Comparison of ENCODE assay signal across 8 mouse cellular contexts in the genomic region with DNA sequence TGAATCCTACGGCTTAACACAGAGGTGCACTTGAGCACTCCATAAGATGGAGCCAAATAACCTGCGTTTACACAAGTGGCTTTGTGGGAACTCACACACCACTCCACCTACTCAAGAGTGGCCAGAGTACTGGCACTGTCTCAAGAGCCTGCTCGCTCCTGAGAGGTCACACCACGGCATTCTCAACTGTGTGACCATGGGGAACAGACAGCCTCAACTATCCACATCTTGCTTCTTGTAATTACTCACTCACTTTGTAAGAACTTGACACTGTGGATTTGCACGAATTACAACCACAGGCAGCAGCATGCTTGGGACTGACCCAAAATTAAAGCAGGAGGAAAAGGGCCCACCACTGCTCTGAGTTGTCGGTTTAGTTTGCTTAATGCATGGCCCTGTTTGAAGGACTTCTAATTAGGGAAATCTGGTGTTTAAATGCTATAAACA. TPM values are rescaled to one million over a fixed set of nuclear protein-coding genes. Genes with fewer than 3 reads are reported as not detected.
DNase-seq lines count a peak whose midpoint lies in the region; ATAC-seq and TF ChIP-seq lines count a peak whose summit lies in the region.

No protein-coding gene starts in this region.

- no peaks in the 10 kb centered on the region for H3K27me3 ChIP-seq in intestine, embryonic 15.5 days (replicated peaks)
- no peaks in the 10 kb centered on the region for H3K27me3 ChIP-seq in neural tube, embryonic 15.5 days (replicated peaks)

- H3K4me2 ChIP-seq in intestine, embryonic 15.5 days (replicated peaks): peak overlapping the region; percentile 44
- peak overlapping the region; percentile 59 for H3K4me2 ChIP-seq in neural tube, embryonic 15.5 days

- H3K4me3 ChIP-seq in gastrocnemius, adult 2 months: peak overlapping the region; percentile 76
- H3K4me3 ChIP-seq in brown adipose tissue, adult 24 weeks (ENCODE audit: insufficient read depth, low read depth, low read length): peak overlapping the region; percentile 67
- H3K4me3 ChIP-seq in intestine, embryonic 15.5 days (replicated peaks): peak overlapping the region; percentile 35
- H3K4me3 ChIP-seq in lung, adult 2 months (replicated peaks; ENCODE audit: extremely low read depth, low read depth, low read length): peak overlapping the region; percentile 73
- H3K4me3 ChIP-seq in neural tube, embryonic 15.5 days (replicated peaks): peak overlapping the region; percentile 44

- DNase-seq in gastrocnemius, adult 2 months: peak; percentile 73
- no peak for DNase-seq in gastrocnemius, postnatal 4 days (ENCODE audit: low spot score in 2 of 2)
- DNase-seq in forelimb bud, embryonic 11.5 days (ENCODE audit: low read depth, low spot score): peak; percentile 36
- DNase-seq in lung, adult 2 months: peak; percentile 77
- no peak for DNase-seq in left cerebral cortex, adult 11 months (ENCODE audit: low spot score)

- H3K27ac ChIP-seq in gastrocnemius, adult 2 months: peak overlapping the region; percentile 93
- peak overlapping the region; percentile 50 for H3K27ac ChIP-seq in brown adipose tissue, adult 24 weeks (replicated peaks; ENCODE audit: low read depth, low read length)
- peak overlapping the region; percentile 62 for H3K27ac ChIP-seq in intestine, embryonic 15.5 days
- H3K27ac ChIP-seq in neural tube, embryonic 15.5 days (replicated peaks): peak overlapping the region; percentile 35; the same call in 1 of the 2 replicates

- ATAC-seq in intestine, embryonic 15.5 days: peak; percentile 41; the same call in 1 of the 2 replicates
- ATAC-seq in neural tube, embryonic 15.5 days (ENCODE audit: low FRiP score): peak; percentile 27; the same call in 1 of the 2 replicates

- intact Hi-C loops in gastrocnemius, adult 2 months (cut with DNase I): loop anchor here (2.0 kb wide), 4 partner anchors 19 to 81 kb away; a partner anchor contains a TSS

- H3K4me1 ChIP-seq in brown adipose tissue, adult 24 weeks (ENCODE audit: control insufficient read depth, insufficient read depth, insufficient read length, low read length): peaks cover 9% of the 10 kb centered on the region
- 0 out of 2 replicates have a peak, but pooled peaks cover 3% of the 10 kb centered on the region for H3K4me1 ChIP-seq in intestine, embryonic 15.5 days (replicated peaks)
- H3K4me1 ChIP-seq in lung, adult 2 months (ENCODE audit: control insufficient read depth, insufficient read depth, low read length): peaks cover 4% of the 10 kb centered on the region
- H3K4me1 ChIP-seq in neural tube, embryonic 15.5 days: peaks cover 17% of the 10 kb centered on the region

- 10% methylated on average over 6 of the region's 6 CpGs for WGBS in intestine, embryonic 15.5 days
- 8% methylated on average over 6 of the region's 6 CpGs for WGBS in lung, adult 2 months
- 20% methylated on average over 6 of the region's 6 CpGs for WGBS in neural tube, embryonic 15.5 days

- TF ChIP-seq CTCF in gastrocnemius, adult 2 months (IDR thresholded peaks at IDR 0.05): no peak
- TF ChIP-seq CTCF in lung, adult 2 months (IDR thresholded peaks at IDR 0.05; ENCODE audit: insufficient read depth, low read length): no peak

- peak; percentile 29; the same call in 1 of the 2 replicates for TF ChIP-seq POLR2A in lung, adult 2 months (IDR thresholded peaks at IDR 0.05; ENCODE audit: borderline replicate concordance, extremely low read depth, low read depth, low read length)

- no peaks in the 10 kb centered on the region for H3K9me3 ChIP-seq in intestine, embryonic 15.5 days
- no peaks in the 10 kb centered on the region for H3K9me3 ChIP-seq in neural tube, embryonic 15.5 days (replicated peaks)

- H3K9ac ChIP-seq in intestine, embryonic 15.5 days: peak overlapping the region; percentile 11
- peak overlapping the region; percentile 34 for H3K9ac ChIP-seq in neural tube, embryonic 15.5 days (replicated peaks)

- no peaks in the 10 kb centered on the region for H3K36me3 ChIP-seq in intestine, embryonic 15.5 days
- H3K36me3 ChIP-seq in neural tube, embryonic 15.5 days: no peaks in the 10 kb centered on the region

RNA-seq across cellular contexts. Expression of a gene that starts 18.3 kb away (rescaled TPM):
- 10 to 100 TPM; 45.5 to 85.8 TPM for total RNA-seq in gastrocnemius, adult 2 months (2021)
- 10 to 100 TPM; 65.3 to 87.7 TPM for total RNA-seq in gastrocnemius, postnatal 4 days (2021)
- polyA plus RNA-seq in brown adipose tissue, adult 24 weeks (2012; ENCODE audit: insufficient read depth, insufficient read length, missing spikeins): 40.7 and 64.7 TPM in 2 replicates
- 23.1 and 25.5 TPM in 2 replicates for polyA plus RNA-seq in intestine, embryonic 15.5 days (2015; fragmentation: Nextera tagmentation; extraction: Ambion mirVana)
- polyA plus RNA-seq in lung, adult 2 months (2012; rRNA removed): 3.8 and 8.3 TPM in 2 replicates
- polyA plus RNA-seq in neural tube, embryonic 15.5 days (2015; fragmentation: Nextera tagmentation; extraction: Ambion mirVana): 45.6 and 48.7 TPM in 2 replicates

RNA-seq across cellular contexts. Expression of a gene that starts 18.4 kb away (rescaled TPM):
- total RNA-seq in gastrocnemius, adult 2 months (2021): 10 to 100 TPM; 30.1 to 36.8 TPM
- 100 to 1,000 TPM; 105 to 116 TPM for total RNA-seq in gastrocnemius, postnatal 4 days (2021)
- 26.9 and 63.5 TPM in 2 replicates for polyA plus RNA-seq in brown adipose tissue, adult 24 weeks (2012; ENCODE audit: insufficient read depth, insufficient read length, missing spikeins)
- polyA plus RNA-seq in intestine, embryonic 15.5 days (2015; fragmentation: Nextera tagmentation; extraction: Ambion mirVana): 177 and 205 TPM in 2 replicates
- 59.9 and 66.2 TPM in 2 replicates for polyA plus RNA-seq in lung, adult 2 months (2012; rRNA removed)
- 184 and 185 TPM in 2 replicates for polyA plus RNA-seq in neural tube, embryonic 15.5 days (2015; fragmentation: Nextera tagmentation; extraction: Ambion mirVana)

RNA-seq across cellular contexts. Expression of a gene that starts 25.8 kb away (rescaled TPM):
- total RNA-seq in gastrocnemius, adult 2 months (2021): under 1 TPM; 0.69 to 0.75 TPM
- 1 to 10 TPM in 1 of 2 experiments, under 1 TPM in 1; 0.86 to 1.4 TPM for total RNA-seq in gastrocnemius, postnatal 4 days (2021)
- polyA plus RNA-seq in brown adipose tissue, adult 24 weeks (2012; ENCODE audit: insufficient read depth, insufficient read length, missing spikeins): not detected in 2 replicates
- 171 and 172 TPM in 2 replicates for polyA plus RNA-seq in intestine, embryonic 15.5 days (2015; fragmentation: Nextera tagmentation; extraction: Ambion mirVana)
- polyA plus RNA-seq in lung, adult 2 months (2012; rRNA removed): 20.1 and 36.6 TPM in 2 replicates
- polyA plus RNA-seq in neural tube, embryonic 15.5 days (2015; fragmentation: Nextera tagmentation; extraction: Ambion mirVana): 11.4 and 19.3 TPM in 2 replicates

Comparison
In these comparisons a context has a peak if more than half of its experiments do, and no peak if none do; other contexts are left out.
1. DNase-seq: peak in gastrocnemius, adult 2 months (single experiment), forelimb bud, embryonic 11.5 days (single experiment) and lung, adult 2 months (single experiment); none in gastrocnemius, postnatal 4 days (0 of 2) and left cerebral cortex, adult 11 months (single experiment).
2. H3K27ac ChIP-seq: peak in every context shown above with its lines; median percentile 93 in gastrocnemius, adult 2 months; 62 in intestine, embryonic 15.5 days; 50 in brown adipose tissue, adult 24 weeks; 35 in neural tube, embryonic 15.5 days.
3. Peak in every context shown above with its lines, with median percentiles within 50 percentile points of each other: H3K4me3 ChIP-seq.